Mouse (Mus musculus) spleen, embryonic (tissue): ENCODE measurements around the gene Dhcr7.

Experiments used
- CTCF ChIA-PET: fragments of 350-600 bp; sonication (Branson Sonifier 250); formaldehyde crosslinking; loops from one replicate; lab custom pipeline; 2022; lab: Charles Lee

The Dhcr7 gene

DNA sequence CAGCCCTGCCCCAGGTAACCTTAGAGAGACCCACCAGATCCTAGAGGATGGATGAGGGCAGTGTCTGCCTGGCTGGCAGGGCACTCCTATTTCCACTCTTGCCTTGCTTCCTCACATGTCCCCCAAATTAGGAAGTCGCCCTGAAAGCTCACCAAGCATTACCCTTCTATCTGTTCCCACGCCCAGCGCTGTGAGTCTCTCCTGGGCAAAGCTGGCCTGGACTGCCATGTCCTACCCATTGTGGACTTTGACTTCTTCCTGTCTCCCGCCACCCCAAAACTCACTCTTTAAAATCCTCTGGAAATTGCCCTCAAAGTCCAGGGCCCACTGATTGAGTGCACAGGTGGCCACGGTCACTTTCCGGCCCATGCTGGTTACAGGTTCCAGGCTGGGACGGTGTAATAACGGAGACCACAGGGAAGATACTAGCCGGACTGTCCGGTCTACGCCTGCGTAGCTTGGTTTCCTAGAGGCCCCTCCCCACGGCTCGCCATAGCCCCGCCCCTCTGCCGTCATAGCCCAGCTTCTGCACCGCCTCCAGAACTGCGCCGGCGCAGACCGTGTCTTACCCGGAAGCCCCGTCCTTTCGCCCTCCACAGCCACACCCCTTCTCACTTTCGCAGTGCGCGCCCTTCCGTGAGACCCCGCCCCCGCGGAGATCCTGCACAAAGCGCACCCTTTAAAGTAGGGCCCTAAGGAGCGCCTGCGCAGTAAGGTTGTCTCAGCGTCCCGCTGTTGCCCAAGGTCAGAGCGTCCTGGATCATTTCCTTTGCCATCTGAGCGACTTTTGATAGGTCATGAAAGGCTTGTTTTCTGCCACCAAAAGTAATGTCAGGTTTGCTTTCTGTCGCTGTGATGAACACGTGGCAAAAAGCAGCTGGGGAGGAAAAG is at the start of gene Dhcr7, which contains the start of gene Nadsyn1:
TSS of gene Dhcr7 (plus strand) at position 771 of the 891 bp plus-strand sequence.
TSS of gene Nadsyn1 (minus strand) at position 475 of the 891 bp plus-strand sequence.
- CTCF ChIA-PET: interaction anchor here (0.6 kb wide), 1 partner anchor 85 kb away, joined by 4 read pairs; no protein-coding TSS in a partner anchor

DNA sequence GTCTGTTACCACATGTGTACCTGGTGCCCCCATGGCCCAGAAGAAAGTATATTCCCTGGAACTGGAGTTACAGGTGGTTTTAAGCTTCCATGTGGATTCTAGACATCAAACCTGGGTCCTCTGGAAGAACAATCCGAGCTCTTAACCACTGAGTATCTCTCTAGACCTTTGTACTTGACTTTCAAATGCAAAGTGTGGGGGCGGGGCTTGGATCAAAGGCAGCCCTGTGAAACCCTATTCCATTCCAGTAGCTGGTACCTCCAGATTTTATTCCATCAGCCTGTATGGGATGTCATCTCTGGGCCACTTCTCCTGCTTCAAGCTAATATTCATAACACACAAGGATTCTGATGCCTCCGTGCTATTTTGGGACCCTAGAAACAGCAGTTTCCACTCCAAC is 46.8 kb upstream of the Dhcr7 start:
- CTCF ChIA-PET: no interaction called here

DNA sequence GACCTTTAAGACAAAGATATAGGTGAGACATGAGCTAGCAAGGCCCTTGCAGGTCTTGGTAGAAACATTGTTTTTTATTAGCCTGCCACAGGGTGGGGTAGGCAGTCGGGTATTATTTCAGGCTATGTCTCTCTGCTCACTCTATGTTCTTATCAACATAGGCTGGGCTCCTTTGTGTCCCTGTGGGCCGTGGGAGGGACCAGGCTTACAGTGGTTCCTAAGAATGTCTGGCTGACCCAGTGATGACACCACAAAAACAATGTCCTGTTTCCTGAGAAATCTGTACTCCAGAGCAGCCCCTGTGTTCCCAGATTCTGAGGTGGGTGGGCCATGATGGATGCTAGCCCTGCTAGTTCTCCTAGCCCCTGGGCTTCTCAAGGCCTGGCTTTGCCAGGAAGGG is 45.6 kb upstream of the Dhcr7 start:
- CTCF ChIA-PET: no interaction called here

DNA sequence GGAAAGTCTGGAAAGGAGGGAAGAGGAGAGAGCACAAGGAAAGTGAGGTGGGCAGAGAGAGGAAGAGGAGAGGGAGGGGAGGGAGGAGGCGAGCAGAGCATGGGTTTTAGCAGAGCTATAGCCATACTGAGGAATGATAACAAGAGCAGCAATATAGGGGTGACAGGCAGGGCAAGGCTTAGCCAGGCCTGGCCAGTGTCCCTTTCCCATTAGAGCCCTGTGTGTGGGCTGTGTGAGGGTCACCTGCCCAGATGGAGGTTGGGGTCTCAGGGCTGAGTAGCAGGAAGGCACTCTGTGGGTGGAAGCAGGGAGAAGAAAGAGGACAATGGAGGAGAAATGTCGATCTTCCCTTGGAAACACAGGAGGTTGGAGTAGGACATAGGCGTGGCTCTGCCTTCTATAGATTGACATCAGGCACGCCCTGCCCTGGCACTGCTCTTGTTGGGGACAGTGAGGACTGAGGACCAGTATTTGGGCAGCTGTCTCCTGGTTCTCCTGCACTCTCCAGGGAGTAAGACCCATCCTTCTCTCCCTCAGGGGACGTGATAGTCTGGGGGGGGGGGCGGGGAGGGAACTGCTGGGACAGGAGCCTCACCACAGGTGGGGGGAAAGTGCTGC is 39.5 kb upstream of the Dhcr7 start:
- CTCF ChIA-PET: interaction anchor here (0.6 kb wide), 1 partner anchor 502 kb away, joined by 3 read pairs; no protein-coding TSS in a partner anchor

DNA sequence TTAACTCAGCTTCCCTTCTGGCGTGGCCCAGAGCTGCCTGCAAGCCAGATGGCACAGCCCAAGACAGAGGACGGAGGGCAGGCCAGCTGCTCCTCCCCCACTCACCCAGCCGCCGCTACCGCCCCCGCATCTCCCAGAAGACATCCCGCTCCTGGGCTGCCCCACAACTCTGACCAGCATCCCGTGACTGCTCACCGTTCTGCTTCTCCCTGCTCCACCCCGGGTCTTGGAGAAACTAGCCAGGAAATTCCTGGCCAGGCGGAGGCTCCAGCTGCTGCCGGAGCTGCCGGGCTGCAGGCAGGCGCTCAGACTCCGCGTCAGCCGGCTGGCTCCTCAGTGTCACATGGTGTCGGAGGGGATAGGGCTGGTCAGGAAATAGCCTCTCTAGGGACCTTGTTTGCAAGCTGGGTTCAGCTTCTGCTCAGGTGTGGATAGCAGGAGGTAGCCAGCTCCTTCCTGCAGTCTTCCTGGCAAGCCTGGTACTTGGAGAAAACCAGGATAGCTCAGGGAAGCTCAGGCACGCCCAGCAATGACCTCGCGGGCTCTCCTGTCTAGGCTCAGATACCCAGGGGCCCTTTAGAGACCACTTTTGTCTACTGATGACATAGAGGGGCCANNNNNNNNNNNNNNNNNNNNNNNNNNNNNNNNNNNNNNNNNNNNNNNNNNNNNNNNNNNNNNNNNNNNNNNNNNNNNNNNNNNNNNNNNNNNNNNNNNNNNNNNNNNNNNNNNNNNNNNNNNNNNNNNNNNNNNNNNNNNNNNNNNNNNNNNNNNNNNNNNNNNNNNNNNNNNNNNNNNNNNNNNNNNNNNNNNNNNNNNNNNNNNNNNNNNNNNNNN is 38.7 kb upstream of the Dhcr7 start, which contains the start of gene Mrgpre:
TSS of gene Mrgpre (minus strand) at position 505 of the 834 bp plus-strand sequence.
- CTCF ChIA-PET: interaction anchor here (0.6 to 1.0 kb wide), 2 partner anchors 36 to 502 kb away, joined by 3 read pairs; no protein-coding TSS in a partner anchor

DNA sequence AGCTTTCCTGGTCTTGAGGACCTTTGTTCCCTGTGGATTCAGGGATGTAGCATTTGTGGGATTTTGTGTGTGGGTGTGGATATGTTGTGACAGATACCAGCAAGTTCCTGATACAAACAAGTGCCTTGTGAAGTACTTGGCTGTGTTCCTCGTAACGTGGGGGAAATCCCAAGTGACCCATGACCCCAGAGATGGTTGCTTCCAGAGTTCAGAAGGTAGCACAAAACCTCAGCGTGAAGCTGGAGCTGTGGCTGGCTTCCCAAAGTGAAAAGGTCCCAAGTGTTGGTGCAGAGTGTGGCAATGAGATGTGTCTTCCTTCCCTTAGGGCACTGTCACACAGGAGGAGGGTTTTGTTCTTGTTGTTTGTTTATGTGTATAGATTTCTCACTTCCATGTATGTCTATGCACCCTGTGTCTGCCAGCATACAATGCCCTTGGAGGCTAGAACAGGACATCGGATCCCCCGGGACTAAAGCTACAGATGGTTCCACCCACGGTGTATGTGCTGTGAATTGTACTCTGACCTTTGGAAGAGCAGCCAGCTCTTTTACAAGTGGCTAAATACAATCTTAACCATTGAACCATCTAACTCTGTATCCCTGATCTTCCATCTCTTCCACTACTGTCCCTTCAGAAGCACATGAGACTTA is 30.5 kb upstream of the Dhcr7 start:
- CTCF ChIA-PET: no interaction called here

DNA sequence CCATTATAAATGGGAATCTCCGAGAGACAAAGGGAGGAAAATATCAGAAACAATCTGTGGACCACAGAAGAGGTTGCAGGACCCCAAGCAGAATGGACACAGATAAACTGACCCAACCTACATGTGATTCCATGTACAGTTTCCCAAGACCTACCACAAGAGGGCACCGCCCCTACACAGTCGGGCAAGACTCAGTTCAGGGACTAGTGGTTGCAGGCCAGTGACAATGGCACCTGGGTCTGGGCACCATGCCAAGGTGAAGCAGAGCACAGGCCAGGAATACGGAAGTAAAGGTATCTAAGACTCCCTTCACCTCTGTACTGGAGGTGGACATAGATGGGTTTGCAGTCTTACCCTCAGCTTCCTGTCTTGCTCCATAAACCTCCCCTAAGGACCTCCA is 29.8 kb upstream of the Dhcr7 start:
- CTCF ChIA-PET: interaction anchor here (0.9 kb wide), 1 partner anchor 12 kb away, joined by 3 read pairs; no protein-coding TSS in a partner anchor

DNA sequence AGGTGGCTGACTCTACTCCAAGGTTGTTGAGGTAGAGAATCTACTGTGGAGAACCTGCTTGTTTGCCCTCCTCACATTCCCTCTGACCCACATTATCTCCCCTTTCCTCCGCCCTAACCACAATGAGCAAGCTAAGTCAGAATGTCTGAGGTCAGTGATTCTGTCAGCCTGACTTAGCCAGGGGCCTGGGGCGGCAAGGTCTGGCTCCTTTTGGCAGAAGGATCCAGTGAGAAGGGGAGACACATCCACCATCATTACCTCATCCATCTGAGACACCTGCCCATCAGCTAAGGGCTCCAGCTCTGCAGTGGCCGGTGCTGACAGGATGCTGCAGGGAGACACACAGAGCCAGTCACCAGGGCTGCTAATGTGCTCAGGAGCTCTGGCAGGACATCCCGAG is 24.2 kb upstream of the Dhcr7 start:
- CTCF ChIA-PET: interaction anchor here (0.6 kb wide), 1 partner anchor 628 kb away, joined by 3 read pairs; no protein-coding TSS in a partner anchor

DNA sequence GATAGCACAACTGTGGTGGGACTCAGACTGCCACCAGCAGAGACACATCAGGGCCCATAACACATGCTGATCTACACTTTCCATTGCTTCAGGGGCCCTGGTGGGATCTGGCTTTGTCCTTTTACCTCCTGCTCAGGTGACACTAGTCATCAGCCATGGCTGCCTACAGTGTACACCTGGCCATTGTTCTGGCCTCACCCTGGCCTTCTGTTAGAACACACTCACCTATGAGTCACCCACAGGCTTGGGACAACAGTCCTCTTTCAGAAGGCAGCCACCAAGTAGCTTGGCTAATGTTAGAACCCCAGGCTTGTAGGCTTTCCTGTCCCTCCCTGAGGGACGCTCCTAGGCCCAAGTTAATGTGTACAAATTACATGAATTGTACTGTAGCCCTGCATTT is 22.2 kb upstream of the Dhcr7 start:
- CTCF ChIA-PET: no interaction called here

DNA sequence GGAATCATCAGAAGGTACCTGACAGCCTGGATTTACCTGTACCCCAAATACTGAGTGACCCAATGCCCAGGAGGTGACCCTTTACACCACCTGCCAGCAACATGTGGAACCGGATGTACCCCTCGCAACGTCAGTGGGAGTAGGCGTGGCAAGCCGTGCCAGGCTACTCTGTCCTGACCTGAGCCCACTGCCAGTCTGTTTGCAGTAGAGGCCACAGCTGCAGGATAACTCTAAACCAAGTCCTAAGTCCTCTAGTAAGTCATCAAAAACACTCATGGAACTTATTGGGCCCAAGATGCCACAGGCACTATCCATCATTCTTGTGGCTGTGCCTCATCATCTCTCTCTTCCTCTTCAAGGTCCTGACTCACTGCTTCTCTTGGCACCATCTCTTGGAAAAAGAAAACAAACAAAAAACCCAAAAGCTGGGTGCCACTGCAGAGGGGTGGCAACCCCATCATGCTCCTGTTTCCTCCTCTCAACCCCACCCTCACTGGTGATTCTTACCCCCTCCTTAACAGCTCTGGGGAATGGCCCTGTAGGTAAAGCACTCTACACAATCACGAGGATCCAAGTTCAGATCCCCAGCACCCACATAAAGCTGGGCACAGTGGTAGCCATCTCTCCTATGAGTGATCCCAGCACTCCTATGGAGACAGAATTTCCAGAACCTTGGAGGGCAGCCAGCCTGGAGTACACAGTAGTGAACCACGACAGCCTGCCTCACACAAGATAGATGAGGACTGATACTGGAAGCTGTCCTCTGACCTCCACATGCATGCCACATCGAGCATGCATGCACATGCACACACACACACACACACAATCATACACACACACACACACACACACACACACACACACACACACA is 21.5 kb upstream of the Dhcr7 start:
- CTCF ChIA-PET: no interaction called here

DNA sequence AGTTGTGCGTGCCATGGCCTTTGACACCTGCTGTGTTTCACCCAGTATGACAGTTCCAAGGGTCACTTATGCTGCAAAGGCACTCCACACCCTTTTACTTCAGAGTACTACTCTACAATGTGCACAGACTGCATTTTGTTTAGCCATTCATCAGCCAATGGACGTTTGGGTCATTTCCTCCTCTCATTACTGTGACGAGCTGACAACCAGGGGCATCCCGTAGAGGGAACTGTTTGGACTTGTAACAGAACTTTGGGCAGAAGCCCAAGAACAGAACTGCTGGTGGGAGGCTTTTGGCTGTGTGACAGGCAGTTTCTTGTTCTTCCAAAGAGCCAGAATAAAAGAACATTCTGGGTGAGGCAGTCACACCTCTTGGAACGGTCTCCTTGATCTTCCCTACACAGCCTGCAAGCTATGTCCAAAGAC is 17.7 kb upstream of the Dhcr7 start:
- CTCF ChIA-PET: no interaction called here

DNA sequence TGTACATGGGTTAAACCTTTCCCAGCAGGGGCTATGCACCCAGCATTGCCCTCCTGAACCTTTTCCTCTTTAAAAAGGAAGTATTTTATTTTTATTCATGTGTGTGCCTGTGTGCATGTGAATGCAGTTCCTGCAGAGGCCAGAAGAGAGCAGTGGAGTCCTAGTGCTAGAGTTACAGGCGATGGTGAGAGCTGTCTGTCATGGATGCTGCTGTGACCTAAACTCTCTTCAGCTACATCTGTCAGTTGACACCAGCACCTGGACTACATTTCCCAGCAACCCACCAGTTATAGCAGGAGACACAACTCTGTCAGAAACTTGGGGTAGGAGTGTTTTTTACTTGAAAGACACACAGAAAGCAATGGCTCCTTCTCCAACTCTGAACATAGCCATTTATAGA is 14.0 kb upstream of the Dhcr7 start:
- CTCF ChIA-PET: interaction anchor here (0.6 kb wide), 1 partner anchor 279 kb away, joined by 3 read pairs; no protein-coding TSS in a partner anchor

DNA sequence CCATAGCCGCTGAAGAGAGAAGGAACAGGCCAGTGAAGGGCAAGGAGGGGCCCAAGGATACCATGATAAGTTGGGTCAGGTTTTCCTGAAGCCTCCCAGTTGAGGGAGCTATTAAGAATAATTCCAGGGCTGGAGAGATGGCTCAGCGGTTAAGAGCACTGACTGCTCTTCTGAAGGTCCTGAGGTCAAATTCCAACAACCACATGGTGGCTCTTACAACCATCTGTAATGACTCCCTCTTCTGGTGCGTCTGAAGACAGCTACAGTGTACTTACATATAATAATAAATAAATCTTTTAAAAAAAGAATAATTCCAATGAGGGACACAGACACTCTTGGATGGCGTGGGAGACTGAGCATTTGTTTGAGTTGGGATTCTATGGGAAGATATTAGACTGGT is 3.7 kb upstream of the Dhcr7 start:
- CTCF ChIA-PET: interaction anchor here (1.1 kb wide), 1 partner anchor 35 kb away, joined by 3 read pairs; the partner anchor contains the start of gene Mrgpre

DNA sequence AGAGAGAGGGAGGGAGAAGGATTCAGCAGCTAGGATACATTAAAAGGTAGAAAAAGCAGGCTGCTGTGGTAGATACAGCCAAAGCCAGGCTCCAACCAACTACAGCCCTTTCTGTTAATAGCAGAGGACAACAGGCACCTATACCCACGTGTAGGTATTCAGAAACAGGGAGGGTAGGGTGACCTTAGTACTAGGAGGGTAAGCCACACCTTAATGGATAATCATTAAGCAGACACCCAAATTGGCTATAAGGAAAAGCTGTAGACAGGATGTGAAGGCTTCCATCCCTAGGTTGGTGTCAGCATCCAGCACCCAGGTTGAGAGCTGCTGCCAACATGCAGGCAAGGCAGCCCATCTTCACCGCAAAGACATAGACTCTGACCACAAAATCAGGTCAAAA is 1.7 kb upstream of the Dhcr7 start:
- CTCF ChIA-PET: interaction anchor here (1.0 kb wide), 1 partner anchor 8 kb away, joined by 3 read pairs; no protein-coding TSS in a partner anchor

DNA sequence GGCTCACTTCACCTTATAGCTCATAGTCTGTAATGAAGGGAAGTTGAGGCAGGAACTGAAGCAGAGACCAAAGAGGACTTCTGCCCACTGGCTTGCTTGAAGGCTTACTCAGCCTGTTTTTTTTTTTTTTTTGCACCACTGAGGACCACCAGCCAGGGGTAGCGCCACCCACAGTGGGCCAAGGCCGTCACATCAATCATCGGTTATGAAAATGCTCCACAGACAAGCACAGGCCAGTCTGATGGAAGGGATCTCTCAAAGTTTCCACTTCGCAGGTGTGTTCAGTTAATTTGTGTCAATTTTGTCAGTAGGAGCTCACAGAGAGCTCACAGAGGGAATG is 291 bp downstream of the Dhcr7 start:
- CTCF ChIA-PET: interaction anchor here (0.6 kb wide), 1 partner anchor 84 kb away, joined by 4 read pairs; no protein-coding TSS in a partner anchor

DNA sequence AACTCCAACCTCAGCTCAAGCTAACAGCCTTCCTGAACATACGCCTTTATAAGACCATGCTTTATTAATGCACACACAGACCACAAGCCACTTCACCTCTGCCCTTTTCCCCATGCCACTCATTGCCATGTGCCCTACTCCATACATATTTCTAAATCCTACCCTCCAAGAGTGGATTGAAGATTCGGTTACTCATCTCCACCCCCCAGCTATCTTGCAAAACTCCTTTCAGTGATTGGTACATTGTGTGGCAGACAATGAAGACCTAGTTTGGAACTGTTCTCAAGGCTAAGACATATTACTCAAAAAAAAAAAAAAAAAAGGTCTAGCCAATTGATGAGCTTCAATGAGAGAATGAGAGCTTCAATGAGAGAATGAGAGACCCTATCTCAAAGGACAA is 4.0 kb downstream of the Dhcr7 start:
- CTCF ChIA-PET: no interaction called here

DNA sequence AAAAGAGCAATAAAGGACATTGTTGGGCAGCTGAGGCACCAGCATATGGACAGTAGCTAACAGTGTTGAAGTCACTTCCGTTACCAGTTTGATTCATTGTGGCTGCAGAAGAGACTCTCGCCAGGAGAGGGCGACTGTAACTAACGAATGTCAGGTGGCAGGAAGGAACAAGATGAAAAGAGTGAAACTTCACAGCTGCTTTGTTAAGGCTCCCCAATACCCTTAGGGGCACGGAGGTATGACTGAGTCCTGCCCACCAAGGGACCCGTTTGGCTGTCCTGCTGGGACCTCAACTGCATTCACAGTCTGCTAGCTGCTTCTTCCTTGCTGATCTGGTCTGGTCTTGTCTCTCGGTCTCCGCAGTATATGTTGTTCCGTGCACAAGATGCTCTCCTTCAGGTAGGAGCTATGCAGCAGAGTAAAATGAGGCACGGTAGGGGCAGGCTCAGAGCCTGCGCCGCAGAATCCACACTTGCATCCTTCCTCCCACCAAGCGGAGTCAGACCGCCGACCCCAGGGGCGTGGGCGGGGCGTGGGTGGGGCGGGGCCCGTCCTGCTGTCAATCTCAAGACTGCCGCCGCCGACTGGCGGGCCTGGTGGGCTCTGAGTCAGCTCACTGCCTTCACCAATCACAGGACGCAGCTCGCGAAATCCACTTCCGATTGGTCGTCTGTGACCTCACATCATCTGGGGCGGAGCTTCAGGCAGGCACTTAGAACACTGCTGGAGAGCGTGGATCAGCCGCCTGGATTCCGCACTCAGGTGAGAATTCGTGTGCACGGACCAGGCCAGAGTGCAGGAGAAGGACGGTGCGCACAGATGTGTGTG is 6.8 kb downstream of the Dhcr7 start:
- CTCF ChIA-PET: interaction anchor here (0.9 to 1.5 kb wide), 2 partner anchors 8 to 15 kb away, joined by 3 to 4 read pairs; no protein-coding TSS in a partner anchor

DNA sequence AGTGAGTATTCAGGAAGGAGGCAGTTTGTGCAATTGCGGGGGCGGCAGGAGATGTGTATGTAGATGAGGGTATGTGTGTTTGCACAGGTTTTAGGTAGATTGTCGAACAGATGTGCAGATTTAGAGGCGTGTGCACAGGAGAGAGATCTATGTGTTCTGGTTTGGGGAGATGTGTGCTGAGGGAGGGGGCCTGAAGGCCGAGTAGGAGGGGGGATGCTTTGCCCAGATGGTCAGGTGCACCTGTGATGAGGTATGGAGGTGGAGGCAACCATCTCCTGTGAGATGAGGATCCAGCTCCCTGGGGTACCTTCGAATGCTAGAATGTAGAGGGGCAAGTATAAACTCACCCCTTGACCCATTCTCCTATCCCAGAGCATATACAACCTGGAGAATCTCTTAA is 7.5 kb downstream of the Dhcr7 start:
- CTCF ChIA-PET: no interaction called here

DNA sequence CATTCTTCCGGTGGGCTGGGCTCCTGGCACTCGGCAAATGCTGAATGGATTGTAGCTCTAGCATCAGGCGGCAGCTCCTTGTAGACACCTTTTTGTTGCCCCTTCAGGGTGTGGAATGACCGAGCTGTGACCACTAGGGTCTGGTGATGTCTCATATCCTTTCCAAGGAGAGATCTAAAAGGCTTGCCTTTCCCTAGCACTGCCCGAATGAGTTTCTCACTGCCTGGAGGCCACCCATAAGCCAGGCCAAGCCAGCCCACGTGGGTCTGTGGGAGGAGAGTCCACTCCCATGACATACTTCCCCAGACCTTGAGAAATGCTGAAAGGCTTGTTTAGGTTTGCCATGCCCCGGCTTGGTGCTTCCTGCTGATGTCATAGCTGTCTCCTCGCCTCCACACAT is 9.3 kb downstream of the Dhcr7 start:
- CTCF ChIA-PET: no interaction called here
